Mouse (Mus musculus) C2C12 (cell line): ENCODE measurements around the gene Bzw1.

Experiments
- CTCF ChIP-seq: IDR thresholded peaks from one replicate; pipeline ENCODE4 v1.5.1; 2011; ENCODE audit not compliant: control insufficient read depth, insufficient read depth, insufficient read length
- USF1 ChIP-seq: IDR thresholded peaks from one replicate; pipeline ENCODE4 v1.6.1; 2011; ENCODE audit warnings: low read depth, mild to moderate bottlenecking, control low read depth, moderate library complexity

DNA sequence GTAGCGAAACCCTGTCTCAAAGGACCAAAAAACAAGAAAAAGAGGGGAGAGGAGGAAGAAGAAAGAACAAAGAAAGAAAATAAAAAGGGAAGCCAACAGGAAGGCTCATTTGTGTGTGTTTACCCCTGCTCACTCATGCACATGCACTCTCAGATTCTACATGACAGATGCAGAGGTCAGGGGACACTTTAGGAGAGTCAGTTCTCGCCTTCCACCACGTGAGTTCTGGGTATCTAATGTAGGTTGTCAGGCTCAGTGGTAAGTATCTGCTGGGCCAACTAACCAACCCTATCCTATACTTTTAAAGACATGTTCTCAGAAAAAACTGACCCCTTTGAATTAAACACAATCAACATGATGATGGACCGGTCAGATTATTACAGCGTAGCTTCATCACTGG, 48.1 kb upstream of the Bzw1 start:
- TF ChIP-seq CTCF (no peak), USF1 (no peak)
